Mouse (Mus musculus) testis, adult 2 months (tissue): ENCODE measurements at regions not wholly inside any gene's neighbourhood (a gene's known extent, or its start where the extent isn't known, plus 50 kb on each side); places are given as distances from the start of the nearest gene placed in this dataset.

Experiments used
- CTCF ChIP-seq: fragments of 200-500 bp; IDR thresholded peaks from 2 replicates; pipeline ENCODE4 v1.5.1; 2012; ENCODE audit warnings: low read depth, mild to moderate bottlenecking, inconsistent platforms, low read length, moderate library complexity; ENCODE audit not compliant: control insufficient read depth, insufficient read depth, insufficient replicate concordance
- POLR2A ChIP-seq: fragments of 200-500 bp; IDR thresholded peaks from 2 replicates; pipeline ENCODE4 v1.6.1; 2012; ENCODE audit warnings: low read depth, mild to moderate bottlenecking, inconsistent platforms, low read length, moderate library complexity; ENCODE audit not compliant: control insufficient read depth

DNA sequence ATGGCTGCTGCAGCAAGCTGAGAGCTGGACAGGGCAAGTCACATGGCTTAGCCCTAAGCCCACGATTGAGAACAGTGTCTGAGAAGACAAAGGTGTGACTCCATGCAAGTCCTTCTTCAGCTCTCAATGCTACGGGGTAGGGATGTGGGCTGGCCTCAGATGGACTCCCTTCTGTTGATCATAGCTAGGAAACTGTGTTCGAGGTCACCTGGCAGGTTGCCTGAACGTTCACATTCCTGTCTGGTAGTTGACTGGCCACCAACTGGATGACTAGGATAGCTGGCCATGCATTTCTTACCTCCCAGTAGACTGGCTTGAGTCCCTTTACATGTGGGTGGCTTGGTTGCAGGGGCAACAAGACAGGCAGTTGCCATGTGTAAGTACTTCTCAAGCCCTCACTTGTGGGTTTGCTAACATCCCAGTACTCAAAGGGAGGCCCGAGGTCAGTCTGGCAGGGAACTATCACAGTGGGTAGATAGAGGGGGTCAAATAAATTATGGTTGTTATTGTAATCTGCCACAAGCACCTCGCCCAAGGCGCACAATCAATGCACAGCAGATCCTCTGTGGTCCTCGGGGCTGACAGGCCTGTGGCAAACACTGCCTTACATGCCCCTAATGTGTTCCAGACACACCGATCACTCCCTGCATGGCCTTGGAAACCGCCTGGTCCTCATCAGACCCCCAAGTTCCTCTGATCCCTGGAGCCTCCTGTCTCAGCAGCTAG is 107.5 kb downstream of the Tex36 start:
- no peak for TF ChIP-seq POLR2A
- TF ChIP-seq CTCF, result no peak
